Mouse (Mus musculus) kidney, adult 8-10 months (tissue): ENCODE results near the gene Rpl18a.
"Not testable (repeated sequence)": the region's sequence is repeated elsewhere in the genome, so short reads cannot be mapped to it uniquely, and the experiment has no call there.

Source experiments
- DNase-seq, 2 experiments: peaks; one replicate each; pipeline ENCODE4 v3.0.0; 2022

Gene Rpl18a

DNA sequence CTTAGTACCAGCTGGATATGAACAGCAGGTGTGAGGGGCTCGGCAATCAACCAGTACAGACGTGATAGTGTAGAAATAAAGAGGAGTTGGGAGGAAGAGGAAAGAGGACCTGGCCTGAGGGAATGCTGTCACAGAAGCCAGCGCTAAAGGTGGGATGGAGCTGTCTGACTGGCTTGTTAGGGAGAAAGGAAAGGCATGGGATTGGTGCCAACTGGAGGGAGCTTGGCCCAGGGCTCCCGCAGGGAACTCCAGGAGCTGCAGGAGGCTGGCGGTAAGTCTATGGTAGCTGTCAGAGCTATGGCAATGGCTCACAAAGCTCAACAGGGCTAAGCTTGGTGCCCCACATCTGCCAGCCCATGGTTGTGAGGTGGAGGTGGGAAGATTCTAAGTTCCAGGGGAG, 5.0 kb upstream of the Rpl18a start:
- DNase-seq = no peak

DNA sequence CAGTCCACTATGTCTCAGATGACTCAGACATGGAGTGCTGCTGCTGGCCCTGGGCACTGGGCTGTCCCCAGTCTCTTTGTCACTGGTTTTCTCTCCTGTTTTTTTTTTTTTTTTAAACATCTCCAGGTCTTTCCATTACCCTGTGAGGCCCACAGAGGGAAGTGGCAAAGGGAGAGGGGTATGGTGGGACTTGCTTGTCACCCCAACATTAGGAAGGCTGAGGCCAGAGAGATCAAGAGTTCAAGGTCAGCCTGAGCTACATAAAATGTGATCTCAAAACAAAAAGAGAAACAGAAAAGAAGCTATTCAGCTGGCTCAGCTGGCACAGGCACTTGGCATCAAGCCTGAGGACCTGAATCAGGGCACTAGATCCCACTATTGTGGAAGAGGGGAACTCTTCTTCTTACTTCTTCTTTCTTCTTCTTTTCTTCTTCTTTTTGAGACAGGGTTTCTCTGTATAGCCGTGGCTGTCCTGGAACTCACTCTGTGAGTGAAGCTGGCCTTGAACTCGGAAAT, 3.7 kb upstream of the Rpl18a start:
- DNase-seq = no peak

DNA sequence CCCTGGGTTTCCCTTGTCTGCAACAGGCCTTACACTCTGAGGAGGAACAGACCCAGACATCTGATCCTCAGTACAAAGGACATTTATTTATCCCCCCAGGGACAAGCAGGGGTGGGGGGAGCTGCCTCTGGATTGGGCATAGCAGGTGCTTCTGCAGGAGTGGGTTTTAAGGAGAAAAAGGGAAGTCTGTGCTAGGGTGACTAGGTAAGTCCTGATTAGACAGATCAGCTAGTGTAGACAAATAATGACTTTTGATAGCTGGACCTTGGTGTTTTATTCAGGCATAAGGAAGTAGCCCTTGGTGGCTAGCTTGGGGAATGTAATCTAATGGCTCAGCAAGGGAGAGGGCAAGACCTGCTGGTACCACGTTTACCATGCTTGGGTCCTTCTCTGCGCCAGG, 2.0 kb upstream of the Rpl18a start:
- no peak for DNase-seq

DNA sequence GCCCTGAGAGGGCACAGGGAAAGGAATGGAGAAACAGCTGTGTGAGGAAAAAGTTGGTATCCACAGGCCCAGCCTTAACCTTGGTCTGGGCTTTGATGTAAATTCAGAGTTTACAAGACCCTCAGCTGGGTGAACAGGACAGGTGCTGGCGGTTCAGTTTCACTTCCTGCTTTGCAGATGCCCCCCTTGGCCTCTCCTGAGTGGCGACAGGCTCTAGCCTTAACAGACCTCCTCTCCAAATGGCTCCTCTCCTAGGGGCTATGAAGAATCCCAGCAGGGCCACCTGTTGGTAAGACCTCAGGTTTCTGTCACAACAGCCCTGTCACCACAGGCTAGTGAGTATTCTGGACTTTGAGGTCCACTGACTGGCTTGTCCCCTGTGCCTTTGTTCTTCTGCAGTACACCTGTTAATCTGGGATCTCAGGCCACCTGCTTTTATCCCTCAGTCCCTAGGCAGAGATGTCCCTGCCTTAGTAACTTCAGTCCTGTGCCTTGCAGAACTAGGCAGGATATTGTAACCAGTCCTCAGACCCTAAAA, 1.5 kb upstream of the Rpl18a start:
- DNase-seq = no peak

DNA sequence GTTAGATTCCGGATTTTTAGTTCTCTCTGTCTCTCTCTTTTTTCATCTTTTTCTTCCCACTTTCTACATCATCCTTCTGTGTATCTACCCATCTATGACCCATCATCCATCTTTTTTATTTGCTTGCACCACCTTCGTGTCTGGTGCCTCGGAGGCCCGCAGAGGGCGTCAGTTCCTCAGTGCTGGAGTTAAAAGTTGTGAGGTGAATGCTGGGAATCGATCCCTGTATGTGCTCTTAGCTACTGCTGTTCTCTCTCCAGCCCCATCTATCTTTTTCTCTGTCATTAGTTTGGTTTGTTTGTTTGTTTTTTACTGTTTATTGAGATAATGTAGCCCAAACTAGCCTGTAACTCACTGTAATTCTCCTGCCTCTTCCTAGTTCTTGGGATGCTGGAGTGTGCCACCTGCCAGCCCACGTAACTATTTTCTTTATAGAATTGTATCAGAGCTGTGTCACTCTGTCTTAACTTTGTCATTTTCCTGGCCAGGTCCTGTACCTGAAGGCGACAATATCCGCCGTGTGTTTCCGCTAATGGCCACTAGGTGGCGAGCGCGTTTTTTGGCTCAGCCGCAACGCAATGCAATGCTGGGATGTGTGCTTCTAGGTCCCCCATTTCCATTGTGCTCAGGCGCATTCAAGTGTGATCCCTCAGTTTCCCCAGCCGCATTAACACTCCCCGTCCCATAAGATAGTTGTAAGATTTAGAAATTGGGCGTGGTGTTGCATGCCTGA, 635 bp upstream of the Rpl18a start:
- DNase-seq = peak; percentile 79 to 90

DNA sequence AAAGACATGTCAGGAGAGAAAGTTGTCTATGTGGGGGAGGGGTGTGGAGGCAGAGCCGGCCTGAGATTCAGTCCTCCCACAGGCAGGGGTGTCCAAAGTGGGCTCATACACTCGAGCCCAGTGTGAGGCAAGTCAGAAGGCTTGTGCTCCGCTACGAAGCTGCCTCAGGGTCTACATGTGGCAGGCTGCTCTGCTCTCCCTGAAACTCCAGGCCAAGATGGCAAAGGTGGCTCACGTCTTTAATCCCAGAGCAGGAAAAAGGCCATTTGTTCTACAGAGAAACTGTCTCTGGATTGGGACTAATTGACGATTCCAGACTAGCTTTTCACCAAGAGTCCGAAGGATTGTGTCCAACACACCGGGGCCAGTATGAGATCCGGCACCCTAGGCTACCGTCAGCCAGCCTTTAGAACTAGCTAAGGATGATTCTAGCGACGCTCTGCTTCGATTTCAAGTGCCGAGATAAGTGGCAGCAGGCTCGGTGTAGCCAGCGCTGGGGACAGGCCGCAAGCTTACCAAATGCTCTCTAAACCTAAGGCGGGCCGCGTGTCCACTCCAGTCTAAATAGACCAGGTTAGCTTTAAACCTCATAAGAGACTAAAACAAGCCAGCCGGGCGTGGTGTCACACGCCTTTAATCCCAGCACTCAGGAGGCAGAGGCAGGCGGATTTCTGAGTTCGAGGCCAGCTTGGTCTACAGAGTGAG, 744 bp downstream of the Rpl18a start:
- DNase-seq = no peak

DNA sequence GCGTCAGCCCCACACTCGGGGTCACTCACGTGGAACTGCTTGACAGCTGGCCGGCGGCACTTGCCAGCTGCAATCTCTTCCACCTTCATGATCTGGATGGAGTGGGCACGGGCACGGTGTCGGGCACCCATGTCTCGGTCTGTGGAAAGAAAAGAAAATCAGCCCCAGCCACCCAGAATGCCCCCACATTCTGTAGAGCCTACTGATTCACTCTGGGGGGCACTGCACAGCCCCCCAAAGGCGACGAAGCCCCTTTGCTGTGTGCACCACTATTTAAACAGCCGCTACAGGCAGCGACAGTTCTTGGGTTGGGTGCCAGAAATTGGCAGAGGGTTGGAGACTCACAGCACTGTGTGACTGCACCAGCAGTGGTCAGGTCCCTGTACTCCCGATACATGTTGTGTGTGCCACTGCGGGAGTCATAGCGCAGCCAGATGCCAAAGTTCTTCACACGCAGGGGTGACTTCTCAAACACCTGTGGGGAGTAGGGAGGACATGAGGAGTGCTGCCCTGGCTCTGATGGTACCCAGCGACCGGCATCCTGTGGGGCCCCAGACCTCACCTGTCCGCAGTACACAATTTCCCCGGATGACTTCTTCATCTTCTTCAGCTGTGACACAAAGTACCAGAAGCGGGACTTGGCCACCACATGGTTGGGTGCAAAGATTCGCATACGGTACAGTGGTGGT, 1.5 kb downstream of the Rpl18a start:
- DNase-seq = not testable (repeated sequence)

DNA sequence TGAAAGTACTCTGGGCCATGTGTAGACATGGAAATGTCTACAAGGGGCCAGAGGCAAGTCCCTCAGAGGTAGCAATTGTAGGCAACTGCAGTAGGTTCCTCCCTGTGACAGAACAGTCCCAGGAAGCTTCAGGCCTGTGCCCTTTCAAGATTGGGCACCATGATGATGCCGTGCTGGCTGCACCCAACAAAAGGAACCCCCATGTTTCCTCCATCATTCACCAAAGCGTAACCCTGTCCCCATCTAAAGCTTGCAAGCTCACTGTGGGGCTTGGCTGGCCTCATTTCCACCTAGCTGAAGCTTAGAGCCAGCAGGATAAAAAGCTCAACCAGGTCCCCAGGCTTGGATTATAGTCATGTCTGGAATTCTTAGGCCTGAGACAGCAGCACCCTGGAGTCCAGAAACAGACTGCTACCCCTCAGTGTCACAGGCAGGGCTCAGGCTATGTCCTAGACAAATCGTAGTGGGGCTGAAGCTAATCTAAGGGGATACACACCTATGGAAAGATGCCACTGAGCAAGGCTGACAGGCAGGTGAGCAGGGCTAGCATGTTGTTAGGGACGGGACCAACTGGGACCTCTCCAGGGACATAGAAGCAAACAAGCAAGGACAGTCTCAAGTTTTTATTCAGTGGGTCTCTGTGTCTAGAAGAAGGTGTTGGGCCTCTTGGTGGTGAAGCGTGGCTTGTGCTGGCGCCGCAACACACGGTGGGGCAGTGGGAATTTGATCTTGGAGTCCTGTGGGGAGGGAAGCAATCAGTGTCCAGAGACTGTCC, 2.3 kb downstream of the Rpl18a start:
- no peak for DNase-seq

DNA sequence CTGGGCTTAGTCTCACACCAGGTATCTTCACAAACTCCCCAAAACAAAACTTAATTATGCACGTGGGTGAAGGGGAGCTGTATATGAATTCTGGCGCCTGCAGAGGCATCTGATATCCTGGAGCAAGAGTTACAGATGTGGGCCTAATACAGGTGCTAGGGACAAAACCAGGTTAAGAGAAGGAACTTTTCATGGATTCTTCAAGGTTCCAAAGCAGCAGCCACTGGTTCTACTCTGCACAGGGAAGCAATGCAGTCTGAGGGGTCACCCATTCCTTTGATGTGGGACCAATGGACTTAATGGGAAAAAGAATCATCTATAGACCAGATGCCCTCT, 2.9 kb downstream of the Rpl18a start:
- no peak for DNase-seq

DNA sequence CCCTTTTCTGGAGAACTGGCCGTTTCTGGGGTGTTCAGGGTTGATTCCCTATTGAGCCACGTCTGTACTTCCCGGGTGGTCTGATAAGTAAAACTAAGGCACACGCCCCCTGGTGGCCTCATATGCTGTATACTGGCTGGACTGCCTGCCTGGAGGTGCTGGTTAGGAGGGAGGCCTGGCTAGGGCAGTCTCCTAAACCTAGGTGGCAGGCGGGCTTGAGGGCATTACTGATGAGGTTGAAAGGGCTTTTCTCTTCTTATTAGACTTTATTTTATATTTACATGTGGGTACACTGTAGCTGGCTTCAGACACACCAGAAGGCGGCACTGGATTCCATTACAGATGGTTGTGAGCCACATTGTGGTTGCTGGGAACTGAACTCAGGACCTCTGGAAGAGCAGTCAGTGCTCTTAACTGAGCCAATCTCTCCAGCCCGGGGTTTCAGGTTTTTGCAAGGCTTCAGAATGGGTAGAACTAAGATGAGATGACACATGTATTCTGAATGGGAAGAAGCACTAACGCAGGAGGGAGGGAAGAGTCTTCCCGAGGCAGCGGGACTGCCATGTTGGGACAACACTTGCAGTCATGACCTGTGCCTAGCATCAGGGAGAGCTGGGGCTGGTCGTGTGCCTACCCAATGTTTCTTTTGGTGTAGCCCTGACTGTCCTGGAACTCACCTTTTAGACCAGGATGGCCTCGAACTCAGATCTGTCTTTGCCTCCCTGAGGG, 3.4 kb downstream of the Rpl18a start:
- DNase-seq = peak; percentile 50 to 75

DNA sequence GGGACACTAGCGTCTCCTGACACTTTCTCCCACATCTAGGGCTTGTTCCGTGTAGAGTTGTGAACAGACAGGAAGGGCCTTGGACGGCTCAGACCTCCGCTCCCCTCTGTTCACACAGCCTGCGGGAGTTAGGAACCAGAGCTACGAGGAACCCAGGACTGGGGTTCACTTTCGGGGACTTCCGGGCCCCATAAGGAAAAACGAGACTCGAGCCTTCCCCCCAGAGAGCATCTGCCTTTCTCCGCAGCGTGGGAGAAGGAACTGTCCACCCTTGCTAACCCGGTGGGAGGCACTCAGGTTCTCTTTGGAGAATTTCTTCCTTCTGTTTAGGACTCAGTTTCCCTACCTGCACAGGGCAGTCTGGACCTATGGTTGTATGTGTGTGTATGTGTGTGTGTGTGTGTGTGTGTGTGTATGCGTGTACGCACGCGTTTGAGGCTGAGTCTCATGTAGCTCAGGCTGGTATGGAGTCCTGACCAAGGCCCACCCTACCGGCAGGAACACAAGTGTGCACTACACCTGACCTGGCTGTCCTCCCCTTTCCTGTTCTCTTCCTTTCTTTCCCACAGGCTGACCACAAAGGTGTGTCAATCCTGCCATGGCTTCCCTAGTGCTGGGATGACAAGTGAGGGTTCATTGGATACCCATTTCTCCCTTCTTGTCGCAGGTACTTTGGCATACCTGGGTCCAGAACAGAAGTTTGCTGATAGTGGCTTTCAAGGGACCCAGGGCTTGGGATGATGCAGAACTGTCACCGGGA, 4.1 kb downstream of the Rpl18a start:
- DNase-seq = no peak

DNA sequence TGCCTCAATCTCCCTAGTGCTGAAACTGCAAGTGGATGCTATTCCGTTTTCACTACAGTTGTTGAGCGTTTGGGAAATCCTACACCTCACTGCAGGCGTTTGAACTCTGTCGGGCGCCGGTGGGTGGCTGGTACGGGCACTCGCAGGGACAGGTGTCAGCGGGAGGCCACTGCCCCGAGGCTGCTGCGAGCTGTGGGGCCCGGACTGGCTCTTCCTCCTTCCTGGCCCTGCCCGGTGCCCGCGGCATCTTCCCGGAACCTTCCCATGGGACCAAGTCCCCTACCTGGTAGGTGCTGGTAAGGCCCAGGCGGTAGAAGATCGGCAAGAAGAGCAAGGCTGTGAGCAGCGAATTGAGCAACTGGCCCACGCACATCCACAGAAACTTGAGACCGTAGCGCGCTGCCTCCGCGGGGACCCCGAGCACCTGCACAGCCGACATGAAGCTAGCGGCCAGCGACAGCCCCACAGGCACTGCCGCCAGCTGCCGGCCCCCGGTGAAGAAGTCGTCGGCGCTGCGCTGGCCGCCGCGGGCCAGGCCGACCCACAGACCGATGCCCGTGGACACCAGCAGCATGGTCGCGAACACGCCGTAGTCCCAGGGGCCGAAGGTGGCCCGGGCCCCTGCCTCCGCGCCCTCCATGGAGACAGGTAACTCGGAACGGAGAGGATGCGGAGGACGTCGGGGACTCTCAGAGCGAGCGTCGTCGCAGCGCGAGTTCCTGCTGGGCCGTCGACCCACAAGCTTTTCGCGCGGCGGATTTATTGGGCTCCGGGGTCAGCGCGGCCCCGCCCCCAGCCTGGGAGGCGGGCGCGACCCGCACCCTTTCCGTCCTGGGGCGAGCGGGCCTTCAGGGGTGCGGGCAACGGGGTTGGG, 5.0 kb downstream of the Rpl18a start, which contains the start of gene Slc5a5:
Slc5a5 (minus strand) TSS at position 736 of the 874 bp plus-strand sequence.
- no peak for DNase-seq

DNA sequence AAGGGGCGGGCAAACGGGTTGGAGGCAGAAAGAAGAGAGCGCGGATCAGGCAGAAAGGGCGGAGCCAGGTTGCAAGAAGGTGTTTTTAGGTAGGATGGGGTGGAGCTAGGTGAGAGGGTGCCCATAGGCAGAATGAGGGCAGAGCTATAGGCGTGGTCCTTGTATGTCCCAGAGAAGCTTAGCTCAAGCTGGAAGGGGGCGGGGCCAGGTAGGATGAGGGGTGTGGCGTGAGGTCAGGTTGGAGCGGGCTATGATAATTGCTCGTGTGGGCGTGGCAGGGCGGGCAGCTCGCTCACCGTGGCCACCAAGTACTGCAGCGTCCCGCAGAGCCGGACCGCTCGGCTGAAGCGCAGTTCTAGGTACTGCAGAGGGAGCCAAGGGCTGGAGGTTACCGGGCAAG, 5.9 kb downstream of the Rpl18a start:
- DNase-seq = peak; percentile 69 to 76

DNA sequence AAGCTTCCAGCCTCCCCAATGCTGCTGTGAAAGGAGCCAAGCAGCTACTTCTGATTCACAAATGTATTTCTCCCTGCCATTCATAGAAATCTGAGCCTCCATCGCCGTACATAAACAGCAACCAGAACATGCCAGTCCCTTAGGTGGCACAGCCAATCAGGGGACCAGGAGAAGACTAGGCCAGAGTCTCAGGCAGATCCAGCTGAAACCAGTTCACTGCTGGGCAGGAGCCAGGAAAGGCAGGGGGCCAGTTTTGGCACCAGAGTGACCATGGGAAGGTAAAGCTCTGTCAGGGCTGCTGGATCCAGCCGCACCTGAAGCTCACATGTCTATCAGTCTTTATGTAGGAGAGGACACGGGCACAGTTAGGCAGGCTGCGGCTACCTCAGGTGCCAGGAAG, 6.6 kb downstream of the Rpl18a start:
- DNase-seq = peak in 1 of 2 experiments; percentile 47

DNA sequence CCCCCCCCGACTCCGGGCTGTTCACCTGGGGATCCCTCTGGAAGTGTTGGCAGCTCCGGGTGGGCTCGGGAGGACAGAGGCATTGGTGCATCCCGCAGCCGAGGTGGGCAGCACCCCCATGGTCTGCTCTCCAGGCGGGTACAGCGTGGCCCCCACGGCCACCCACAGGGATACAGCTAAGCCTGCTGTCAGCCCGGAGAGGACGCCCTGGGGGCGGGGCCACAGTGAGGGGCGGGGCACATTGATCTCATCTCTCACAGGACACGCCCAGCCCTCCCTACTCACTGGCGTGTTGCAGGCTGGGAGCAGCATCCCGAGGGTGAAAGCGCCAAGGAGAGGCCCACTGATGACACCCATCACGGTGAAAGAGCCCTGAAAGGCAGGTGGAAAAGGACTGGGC, 9.5 kb downstream of the Rpl18a start:
- no peak for DNase-seq

DNA sequence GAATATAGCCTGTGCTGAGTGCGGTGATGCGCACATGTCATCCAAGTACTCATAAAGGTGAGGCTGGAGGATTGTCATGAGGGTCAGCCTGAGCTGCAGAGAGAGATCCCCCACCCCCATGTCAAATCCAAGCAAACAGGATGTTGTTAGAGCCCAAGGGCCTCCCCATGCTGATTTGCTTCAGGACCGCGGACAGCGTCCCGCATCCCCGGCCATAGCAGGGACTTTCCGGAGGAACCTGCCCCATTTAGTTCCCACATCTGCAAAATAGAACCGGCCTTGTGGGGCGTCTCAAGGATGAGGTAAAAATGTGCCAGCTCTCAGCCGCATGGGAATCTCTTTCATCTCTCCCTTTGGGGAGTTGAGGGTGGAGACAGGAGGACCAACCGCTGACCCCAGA, 11.6 kb downstream of the Rpl18a start:
- no peak for DNase-seq

DNA sequence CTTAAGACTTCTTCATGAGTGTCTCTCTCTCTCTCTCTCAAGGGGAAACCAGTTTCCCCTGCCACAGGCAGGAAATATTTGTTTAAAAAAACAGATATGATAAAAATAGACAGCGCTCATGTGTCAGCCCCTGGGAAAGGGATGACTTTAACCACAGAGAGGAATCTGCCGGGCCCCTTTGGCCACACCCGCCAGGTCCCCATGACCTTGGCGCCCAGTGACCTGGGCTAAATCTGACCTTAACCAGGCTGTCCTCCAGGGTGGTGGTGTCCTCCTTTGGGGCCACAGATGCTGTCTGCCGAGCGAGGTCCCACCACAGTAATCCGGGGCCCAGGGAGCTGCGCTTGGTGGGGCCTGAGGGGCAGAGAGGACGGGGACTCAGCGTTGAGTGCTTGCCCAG, 12.5 kb downstream of the Rpl18a start:
- no peak for DNase-seq

DNA sequence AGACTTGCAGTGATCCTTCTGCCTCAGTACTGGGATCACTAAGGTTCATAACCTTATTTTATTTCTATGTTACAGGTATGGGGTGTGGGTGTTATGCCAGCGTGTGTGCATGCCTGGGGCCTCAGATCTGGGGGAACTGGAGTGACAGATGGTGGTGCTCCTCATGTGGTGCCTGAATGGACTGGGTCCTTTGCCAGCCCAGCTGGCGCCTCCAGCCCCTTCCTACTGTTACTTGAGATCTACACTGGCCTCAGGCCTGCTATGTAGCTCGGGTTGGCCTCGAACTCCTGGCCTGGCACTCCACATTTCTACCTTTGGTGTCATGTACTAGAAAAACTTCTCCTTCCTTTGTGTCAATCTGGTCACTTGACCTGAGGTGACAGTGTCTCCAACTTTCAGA, 13.0 kb downstream of the Rpl18a start:
- no peak for DNase-seq

DNA sequence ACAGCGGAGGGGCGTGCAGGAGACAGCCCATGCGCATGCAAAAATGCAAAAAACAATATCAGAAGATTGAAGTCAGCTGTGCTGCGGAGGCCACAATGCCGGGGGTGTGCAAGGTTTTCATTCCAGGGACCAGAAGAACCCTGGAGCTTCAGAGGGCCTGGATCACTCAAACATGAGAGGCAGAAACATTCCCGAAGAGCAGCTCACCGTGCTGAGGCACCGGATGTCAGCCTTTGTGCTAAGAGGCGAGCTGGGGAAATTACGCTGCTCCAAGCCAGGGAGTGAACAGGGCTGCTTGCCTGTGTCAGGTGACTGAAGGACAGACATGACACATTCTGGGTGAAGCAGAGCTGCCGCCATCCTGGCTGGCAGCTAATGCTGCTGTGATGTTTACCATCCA, 16.7 kb downstream of the Rpl18a start:
- no peak for DNase-seq

DNA sequence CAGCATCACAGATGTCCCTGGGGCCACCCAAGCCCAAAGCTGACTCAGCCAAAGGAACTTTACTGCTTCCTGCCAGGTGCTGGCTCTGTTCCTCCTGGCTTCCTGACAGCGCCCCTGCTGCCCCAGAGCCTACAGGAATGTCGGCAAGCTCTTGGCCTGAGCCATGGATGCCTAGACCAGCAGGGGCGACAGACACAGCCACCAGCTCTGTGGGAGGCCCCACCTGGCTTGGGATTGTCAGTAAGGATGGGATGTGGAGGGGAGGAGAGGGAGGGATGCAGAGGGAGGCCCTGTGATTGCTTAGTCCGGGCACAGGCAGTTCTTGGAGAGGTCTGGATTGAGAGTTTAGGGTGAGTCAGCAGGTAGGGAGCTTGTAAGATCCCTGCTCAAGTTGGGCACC, 17.1 kb downstream of the Rpl18a start:
- DNase-seq = no peak
